Mouse (Mus musculus): Measurements from ENCODE around the gene Lepr. TPM values are rescaled to one million over a fixed set of nuclear protein-coding genes. Genes with fewer than 3 reads are reported as not detected.
A peak's percentile ranks its signal among the peaks of the same experiment; 100 is the strongest.

Gene Lepr
- polyA plus RNA-seq (2014; fragmentation: Nextera tagmentation; extraction: Ambion mirVana) = 1.6 and 1.8 TPM in 2 replicates

DNA sequence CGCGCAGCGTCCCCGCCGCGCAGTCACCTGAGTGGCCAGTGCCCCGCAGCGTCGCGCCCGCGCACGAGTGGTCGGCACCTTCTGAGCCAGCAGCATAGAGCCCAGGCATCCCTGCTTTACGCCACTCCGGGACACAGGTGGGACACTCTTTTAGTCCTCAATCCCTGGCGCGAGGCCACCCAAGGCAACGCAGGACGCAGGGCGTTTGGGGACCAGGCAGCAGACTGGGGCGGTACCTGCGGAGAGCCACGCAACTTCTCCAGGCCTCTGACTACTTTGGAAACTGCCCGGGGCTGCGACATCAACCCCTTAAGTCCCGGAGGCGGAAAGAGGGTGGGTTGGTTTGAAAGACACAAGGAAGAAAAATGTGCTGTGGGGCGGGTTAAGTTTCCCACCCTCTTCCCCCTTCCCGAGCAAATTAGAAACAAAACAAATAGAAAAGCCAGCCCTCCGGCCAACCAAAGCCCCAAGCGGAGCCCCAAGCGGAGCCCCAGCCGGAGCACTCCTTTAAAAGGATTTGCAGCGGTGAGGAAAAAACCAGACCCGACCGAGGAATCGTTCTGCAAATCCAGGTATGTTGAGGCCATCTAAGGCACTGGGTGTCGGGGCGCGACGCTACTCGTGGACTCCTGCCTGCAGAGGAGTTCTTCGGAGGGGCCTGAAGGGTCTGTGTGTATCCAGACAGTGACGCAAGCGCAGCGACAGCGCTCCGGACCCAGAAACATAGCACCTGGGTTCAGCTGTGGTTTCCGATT is at the start of gene Lepr:
Gene Lepr (plus strand): TSS at position 38 of the 755 bp plus-strand sequence.
- Histone ChIP-seq H3K9ac (ENCODE audit: low read depth, low read length) (peak within 1 kb of the TSS; percentile 60), H3K4me2 (peak within 1 kb of the TSS; percentile 74), H3K9me3 (replicated peaks; ENCODE audit: control insufficient read depth, low read length) (no peaks in the 10 kb centered on the region), H3K4me1 (ENCODE audit: control insufficient read depth, insufficient read depth, low read length) (no peaks in the 10 kb centered on the region), H3K27ac (ENCODE audit: low read depth, low read length) (no peak within 1 kb of the TSS), H3K36me3 (ENCODE audit: control insufficient read depth, insufficient read depth, low read length) (no peaks in the 10 kb centered on the region), H3K4me3 (ENCODE audit: low read depth, low read length) (peak within 1 kb of the TSS; percentile 45), H3K27me3 (ENCODE audit: control insufficient read depth, insufficient read depth, low read length) (peaks cover 15% of the 10 kb centered on the region)
- no peak for ATAC-seq (replicated peaks; ENCODE audit: insufficient number of reproducible peaks, low FRiP score, low TSS enrichment)
- 2% methylated on average over 50 of the region's 50 CpGs for WGBS (ENCODE audit: insufficient replicate concordance)

DNA sequence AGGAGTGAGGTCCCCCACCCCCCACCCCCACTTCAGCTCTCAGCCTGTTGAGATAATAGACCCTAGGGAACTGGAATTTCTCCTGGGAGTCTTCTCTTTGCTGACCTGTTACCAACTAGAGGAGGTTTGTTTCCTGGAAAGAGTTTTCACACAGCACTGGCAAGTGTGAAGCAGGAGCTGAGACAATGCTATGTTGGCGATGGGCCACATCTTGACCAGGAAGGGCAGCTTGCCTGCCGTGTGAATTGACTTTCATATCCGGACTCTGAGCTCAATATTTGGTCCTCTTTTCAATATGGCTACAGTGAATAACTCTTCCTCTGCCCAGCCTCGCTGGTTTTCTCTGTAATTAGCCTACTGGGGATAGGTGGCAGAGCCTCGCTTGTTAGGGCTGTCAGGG is 48.0 kb upstream of the Lepr start:
- H3K27me3 ChIP-seq (ENCODE audit: control insufficient read depth, insufficient read depth, low read length) = no peaks in the 10 kb centered on the region
- WGBS (ENCODE audit: insufficient replicate concordance) = 73% methylated on average over 5 of the region's 5 CpGs
- H3K4me1 ChIP-seq (ENCODE audit: control insufficient read depth, insufficient read depth, low read length) = no peaks in the 10 kb centered on the region
- ATAC-seq (replicated peaks; ENCODE audit: insufficient number of reproducible peaks, low FRiP score, low TSS enrichment) = no peak
- H3K4me3 ChIP-seq (ENCODE audit: low read depth, low read length) = no peak overlapping the region
- H3K36me3 ChIP-seq (ENCODE audit: control insufficient read depth, insufficient read depth, low read length) = no peaks in the 10 kb centered on the region
- no peak overlapping the region for H3K27ac ChIP-seq (ENCODE audit: low read depth, low read length)
- H3K9ac ChIP-seq (ENCODE audit: low read depth, low read length) = no peak overlapping the region
- no peaks in the 10 kb centered on the region for H3K9me3 ChIP-seq (replicated peaks; ENCODE audit: control insufficient read depth, low read length)
- H3K4me2 ChIP-seq = no peak overlapping the region

DNA sequence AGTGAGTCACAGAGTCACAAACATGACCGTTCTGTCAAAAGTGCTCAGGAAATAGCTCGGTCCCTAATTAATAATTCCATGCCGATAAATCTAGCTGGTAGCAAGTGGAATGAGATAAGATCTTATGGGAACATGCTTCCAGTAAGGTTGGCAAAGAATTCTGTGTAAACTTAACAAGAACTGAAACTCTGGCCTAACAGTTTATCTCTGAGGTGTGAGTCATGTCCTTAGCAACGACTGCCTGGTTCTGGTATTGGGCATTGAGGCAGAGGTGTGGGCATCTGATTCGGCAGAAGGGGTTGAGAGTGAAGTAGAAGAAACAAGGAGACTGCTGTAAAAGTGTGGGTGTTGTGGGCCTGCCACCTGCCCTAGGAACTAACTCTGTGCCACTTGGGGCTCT is 47.4 kb upstream of the Lepr start:
- Histone ChIP-seq H3K4me3 (ENCODE audit: low read depth, low read length) (no peak overlapping the region), H3K4me2 (no peak overlapping the region), H3K36me3 (ENCODE audit: control insufficient read depth, insufficient read depth, low read length) (no peaks in the 10 kb centered on the region), H3K27me3 (ENCODE audit: control insufficient read depth, insufficient read depth, low read length) (no peaks in the 10 kb centered on the region), H3K9ac (ENCODE audit: low read depth, low read length) (no peak overlapping the region), H3K27ac (ENCODE audit: low read depth, low read length) (no peak overlapping the region), H3K4me1 (ENCODE audit: control insufficient read depth, insufficient read depth, low read length) (no peaks in the 10 kb centered on the region), H3K9me3 (replicated peaks; ENCODE audit: control insufficient read depth, low read length) (no peaks in the 10 kb centered on the region)
- WGBS (ENCODE audit: insufficient replicate concordance) = 80% methylated on average over 5 of the region's 5 CpGs
- no peak for ATAC-seq (replicated peaks; ENCODE audit: insufficient number of reproducible peaks, low FRiP score, low TSS enrichment)

DNA sequence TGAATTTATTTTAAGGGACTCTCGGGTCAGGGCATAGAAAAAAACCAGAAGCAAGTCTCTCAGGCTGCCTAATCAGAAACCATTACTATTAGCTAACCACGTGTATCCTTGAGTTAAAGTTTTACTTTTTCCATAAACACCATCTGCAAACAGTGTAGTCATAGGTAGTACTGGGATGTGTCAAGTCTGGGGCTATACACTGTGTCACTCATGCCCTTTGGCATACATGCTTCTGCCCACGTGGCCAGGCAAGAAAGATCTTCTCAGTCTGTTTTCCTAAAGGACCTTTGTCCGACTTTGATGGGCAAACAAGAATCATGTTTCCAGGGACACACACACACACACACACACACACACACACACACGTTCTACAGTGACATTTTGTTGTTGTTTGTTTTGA is 42.4 kb upstream of the Lepr start:
- Histone ChIP-seq H3K4me3 (ENCODE audit: low read depth, low read length) (no peak overlapping the region), H3K36me3 (ENCODE audit: control insufficient read depth, insufficient read depth, low read length) (no peaks in the 10 kb centered on the region), H3K9ac (ENCODE audit: low read depth, low read length) (no peak overlapping the region), H3K9me3 (replicated peaks; ENCODE audit: control insufficient read depth, low read length) (no peaks in the 10 kb centered on the region), H3K4me2 (no peak overlapping the region), H3K4me1 (ENCODE audit: control insufficient read depth, insufficient read depth, low read length) (no peaks in the 10 kb centered on the region), H3K27me3 (ENCODE audit: control insufficient read depth, insufficient read depth, low read length) (no peaks in the 10 kb centered on the region), H3K27ac (ENCODE audit: low read depth, low read length) (no peak overlapping the region)
- ATAC-seq (replicated peaks; ENCODE audit: insufficient number of reproducible peaks, low FRiP score, low TSS enrichment) = no peak
- 65% methylated on average over 5 of the region's 5 CpGs for WGBS (ENCODE audit: insufficient replicate concordance)

DNA sequence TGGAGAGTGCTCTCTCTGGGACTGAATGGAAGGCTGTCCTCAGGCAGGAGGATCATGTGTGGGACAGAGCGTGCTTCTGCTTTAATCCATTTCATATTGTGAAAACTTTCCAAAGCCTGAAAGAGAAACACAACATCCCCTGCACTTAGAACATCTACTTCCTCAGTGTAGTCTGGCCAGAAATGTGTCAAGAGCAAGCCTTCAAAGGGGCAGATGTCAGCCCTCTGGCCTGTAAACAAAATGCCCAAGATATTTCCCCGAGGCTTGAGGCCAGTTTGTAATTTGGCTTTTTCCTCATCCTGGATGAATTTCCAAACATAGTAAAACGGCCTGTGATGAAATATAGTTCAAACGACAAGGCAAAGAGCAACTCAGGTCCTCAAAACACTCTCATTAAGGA is 41.5 kb upstream of the Lepr start:
- no peak for ATAC-seq (replicated peaks; ENCODE audit: insufficient number of reproducible peaks, low FRiP score, low TSS enrichment)
- no peaks in the 10 kb centered on the region for H3K4me1 ChIP-seq (ENCODE audit: control insufficient read depth, insufficient read depth, low read length)
- H3K9me3 ChIP-seq (replicated peaks; ENCODE audit: control insufficient read depth, low read length) = no peaks in the 10 kb centered on the region
- no peak overlapping the region for H3K4me3 ChIP-seq (ENCODE audit: low read depth, low read length)
- H3K27ac ChIP-seq (ENCODE audit: low read depth, low read length) = no peak overlapping the region
- no peaks in the 10 kb centered on the region for H3K27me3 ChIP-seq (ENCODE audit: control insufficient read depth, insufficient read depth, low read length)
- 70% methylated on average over 4 of the region's 4 CpGs for WGBS (ENCODE audit: insufficient replicate concordance)
- H3K36me3 ChIP-seq (ENCODE audit: control insufficient read depth, insufficient read depth, low read length) = no peaks in the 10 kb centered on the region
- no peak overlapping the region for H3K4me2 ChIP-seq
- H3K9ac ChIP-seq (ENCODE audit: low read depth, low read length) = no peak overlapping the region

DNA sequence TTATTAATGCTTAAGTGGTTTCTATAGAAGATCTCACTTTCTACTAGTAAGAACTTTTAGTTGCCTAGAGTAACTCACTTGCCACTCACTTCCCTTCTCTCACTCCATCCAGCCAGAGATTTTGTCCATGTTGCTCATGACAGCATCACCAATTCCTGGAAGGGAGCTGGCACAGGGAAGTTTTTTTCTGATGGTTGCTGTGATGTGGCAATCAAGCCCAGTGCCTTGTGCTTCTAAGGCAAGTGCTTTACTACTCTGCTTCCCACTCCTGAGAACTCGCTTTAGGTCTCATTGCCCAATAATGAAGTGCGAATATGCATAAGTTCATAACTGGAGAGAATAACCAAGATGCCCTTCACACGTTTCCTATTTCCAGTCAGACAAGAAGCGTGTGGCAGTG is 34.6 kb upstream of the Lepr start:
- Histone ChIP-seq H3K4me1 (ENCODE audit: control insufficient read depth, insufficient read depth, low read length) (no peaks in the 10 kb centered on the region), H3K9ac (ENCODE audit: low read depth, low read length) (no peak overlapping the region)
- WGBS (ENCODE audit: insufficient replicate concordance) = 77% methylated on average over 4 of the region's 4 CpGs

DNA sequence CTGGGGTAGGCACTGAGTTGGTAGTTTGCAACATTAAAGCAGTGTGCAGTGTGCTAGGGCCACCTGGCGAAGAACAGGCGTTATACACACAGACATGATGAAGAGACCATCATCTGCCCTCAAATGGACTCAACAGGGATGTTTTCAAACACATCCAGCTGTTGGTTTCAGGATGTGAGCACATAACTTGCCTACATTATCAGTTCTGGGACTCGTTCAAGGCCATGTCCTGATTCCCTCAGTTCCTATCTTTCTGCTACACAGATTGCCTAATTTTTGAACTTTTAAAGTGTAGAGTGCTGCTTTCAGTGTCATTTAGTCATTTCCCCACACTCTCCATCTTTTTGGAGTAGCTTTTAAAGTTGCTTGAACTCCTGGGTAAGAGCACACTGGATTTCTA is 34.1 kb upstream of the Lepr start:
- no peaks in the 10 kb centered on the region for H3K27me3 ChIP-seq (ENCODE audit: control insufficient read depth, insufficient read depth, low read length)
- WGBS (ENCODE audit: insufficient replicate concordance) = 64% methylated on average over 3 of the region's 3 CpGs
- no peak for ATAC-seq (replicated peaks; ENCODE audit: insufficient number of reproducible peaks, low FRiP score, low TSS enrichment)
- H3K4me1 ChIP-seq (ENCODE audit: control insufficient read depth, insufficient read depth, low read length) = no peaks in the 10 kb centered on the region
- no peak overlapping the region for H3K4me3 ChIP-seq (ENCODE audit: low read depth, low read length)
- no peaks in the 10 kb centered on the region for H3K36me3 ChIP-seq (ENCODE audit: control insufficient read depth, insufficient read depth, low read length)
- no peak overlapping the region for H3K9ac ChIP-seq (ENCODE audit: low read depth, low read length)
- H3K27ac ChIP-seq (ENCODE audit: low read depth, low read length) = no peak overlapping the region
- no peak overlapping the region for H3K4me2 ChIP-seq
- H3K9me3 ChIP-seq (replicated peaks; ENCODE audit: control insufficient read depth, low read length) = no peaks in the 10 kb centered on the region

More for the DNA sequence above, 34.6 kb upstream of the Lepr start:
- Histone ChIP-seq H3K36me3 (ENCODE audit: control insufficient read depth, insufficient read depth, low read length) (no peaks in the 10 kb centered on the region), H3K4me2 (no peak overlapping the region), H3K27ac (ENCODE audit: low read depth, low read length) (no peak overlapping the region), H3K27me3 (ENCODE audit: control insufficient read depth, insufficient read depth, low read length) (no peaks in the 10 kb centered on the region), H3K4me3 (ENCODE audit: low read depth, low read length) (no peak overlapping the region), H3K9me3 (replicated peaks; ENCODE audit: control insufficient read depth, low read length) (no peaks in the 10 kb centered on the region)
- no peak for ATAC-seq (replicated peaks; ENCODE audit: insufficient number of reproducible peaks, low FRiP score, low TSS enrichment)

DNA sequence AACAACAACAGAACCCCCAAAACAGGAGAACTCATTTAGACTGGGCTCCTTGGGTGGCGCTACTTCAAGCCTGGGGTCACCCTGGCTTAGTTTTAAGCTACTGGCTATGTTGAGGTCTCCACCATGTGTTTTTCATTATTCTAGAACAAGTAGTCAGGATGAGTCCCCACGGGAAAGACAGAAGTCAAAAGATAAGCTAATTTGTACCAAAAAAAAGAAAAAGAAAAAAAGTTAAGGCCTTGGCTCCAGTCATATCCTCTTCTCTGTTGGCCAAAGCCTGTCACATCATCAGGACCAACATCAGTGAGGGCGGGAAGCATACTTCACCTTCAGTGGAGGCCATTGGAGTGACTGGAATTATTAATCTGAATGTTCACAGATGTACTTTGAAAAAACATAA is 32.4 kb upstream of the Lepr start:
- WGBS (ENCODE audit: insufficient replicate concordance) = 69% methylated on average over 3 of the region's 3 CpGs
- Histone ChIP-seq H3K4me2 (no peak overlapping the region), H3K9me3 (replicated peaks; ENCODE audit: control insufficient read depth, low read length) (no peaks in the 10 kb centered on the region), H3K4me3 (ENCODE audit: low read depth, low read length) (no peak overlapping the region), H3K4me1 (ENCODE audit: control insufficient read depth, insufficient read depth, low read length) (no peaks in the 10 kb centered on the region), H3K27ac (ENCODE audit: low read depth, low read length) (no peak overlapping the region), H3K27me3 (ENCODE audit: control insufficient read depth, insufficient read depth, low read length) (no peaks in the 10 kb centered on the region), H3K9ac (ENCODE audit: low read depth, low read length) (no peak overlapping the region), H3K36me3 (ENCODE audit: control insufficient read depth, insufficient read depth, low read length) (no peaks in the 10 kb centered on the region)
- no peak for ATAC-seq (replicated peaks; ENCODE audit: insufficient number of reproducible peaks, low FRiP score, low TSS enrichment)

DNA sequence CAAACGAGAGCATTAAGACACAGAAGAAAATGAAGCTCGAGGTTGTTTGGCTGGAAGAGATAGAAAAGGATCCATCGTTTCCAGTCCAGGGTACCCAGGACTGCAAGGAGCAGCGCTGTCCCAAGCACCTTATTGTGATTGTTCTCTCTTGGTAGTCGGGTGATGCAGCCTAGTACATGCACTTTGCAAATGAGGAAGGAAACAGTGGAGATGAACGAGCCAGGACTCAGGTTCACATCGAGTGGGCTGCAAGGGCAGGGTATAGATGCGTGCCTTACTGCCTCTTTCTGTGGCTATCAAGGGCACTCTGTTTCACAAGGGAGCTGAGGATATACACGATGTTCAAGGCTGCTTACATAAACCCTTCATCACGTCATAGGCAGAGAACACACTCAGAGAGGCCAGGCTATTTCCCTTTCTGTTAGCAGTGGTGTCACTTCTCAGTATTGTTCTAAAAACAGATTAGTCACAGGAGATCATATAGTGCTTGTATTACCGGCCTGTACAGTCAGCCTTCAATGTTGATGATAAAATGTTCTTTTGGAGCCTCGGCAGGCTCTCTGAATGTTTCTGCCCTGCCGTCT is 30.9 kb upstream of the Lepr start:
- Histone ChIP-seq H3K36me3 (ENCODE audit: control insufficient read depth, insufficient read depth, low read length) (no peaks in the 10 kb centered on the region), H3K27ac (ENCODE audit: low read depth, low read length) (no peak overlapping the region), H3K4me2 (no peak overlapping the region), H3K9me3 (replicated peaks; ENCODE audit: control insufficient read depth, low read length) (no peaks in the 10 kb centered on the region), H3K4me1 (ENCODE audit: control insufficient read depth, insufficient read depth, low read length) (no peaks in the 10 kb centered on the region), H3K27me3 (ENCODE audit: control insufficient read depth, insufficient read depth, low read length) (no peaks in the 10 kb centered on the region), H3K4me3 (ENCODE audit: low read depth, low read length) (no peak overlapping the region), H3K9ac (ENCODE audit: low read depth, low read length) (no peak overlapping the region)
- ATAC-seq (replicated peaks; ENCODE audit: insufficient number of reproducible peaks, low FRiP score, low TSS enrichment) = no peak
- WGBS (ENCODE audit: insufficient replicate concordance) = 70% methylated on average over 13 of the region's 13 CpGs

Data from heart, embryonic 11.5 days (tissue).